Mouse (Mus musculus): ENCODE data around the gene Atf7ip. TPM values are rescaled to one million over a fixed set of nuclear protein-coding genes. Genes with fewer than 3 reads are reported as not detected.

Atf7ip gene
- polyA plus RNA-seq, 1 experiment from 2014 or later, result 41.2 TPM

DNA sequence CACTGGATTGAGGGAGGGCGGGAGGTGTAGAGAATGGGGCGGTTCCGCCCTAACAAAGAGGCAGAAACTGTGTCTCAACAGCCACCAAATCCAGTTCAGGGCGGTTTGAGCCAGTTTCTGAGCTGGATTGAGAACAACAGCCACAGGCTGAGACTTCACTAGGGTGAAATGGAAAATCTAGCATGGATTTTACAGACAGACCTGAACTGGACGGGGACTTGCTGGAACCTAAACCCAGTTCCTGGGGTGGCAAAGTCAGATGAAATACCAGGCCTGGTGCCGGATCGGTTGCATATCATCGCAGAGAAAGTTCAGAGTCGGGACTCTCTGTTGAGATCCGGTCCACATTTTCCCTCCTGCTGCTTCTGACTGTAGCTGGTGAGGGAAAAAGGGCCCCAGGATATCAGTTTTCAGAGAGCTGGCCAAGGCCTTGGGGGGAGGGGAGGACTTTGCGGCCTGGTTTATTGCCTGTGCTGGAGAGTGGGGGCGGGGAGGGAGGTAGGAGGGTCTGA is 37.5 kb upstream of the Atf7ip start:
- H3K4me3 ChIP-seq (ENCODE audit: low read length), result no peak overlapping the region
- ATAC-seq (ENCODE audit: low read depth), result peak; percentile 84
- H3K4me2 ChIP-seq (ENCODE audit: low read depth, low read length), result no peak overlapping the region
- H3K27me3 ChIP-seq (ENCODE audit: control insufficient read depth, insufficient read depth, low read depth, low read length), result no peaks in the 10 kb centered on the region
- H3K27ac ChIP-seq (ENCODE audit: low read length), result peak overlapping the region; percentile 99
- under 1% methylated on average over 12 of the region's 12 CpGs for WGBS
- no peak overlapping the region for H3K9ac ChIP-seq (ENCODE audit: low read length)
- no peaks in the 10 kb centered on the region for H3K36me3 ChIP-seq (ENCODE audit: control insufficient read depth, insufficient read depth, low read length)
- no peaks in the 10 kb centered on the region for H3K9me3 ChIP-seq (ENCODE audit: control insufficient read depth, low read length)
- peaks cover 61% of the 10 kb centered on the region for H3K4me1 ChIP-seq (replicated peaks; ENCODE audit: control insufficient read depth, insufficient read depth, low read length)

DNA sequence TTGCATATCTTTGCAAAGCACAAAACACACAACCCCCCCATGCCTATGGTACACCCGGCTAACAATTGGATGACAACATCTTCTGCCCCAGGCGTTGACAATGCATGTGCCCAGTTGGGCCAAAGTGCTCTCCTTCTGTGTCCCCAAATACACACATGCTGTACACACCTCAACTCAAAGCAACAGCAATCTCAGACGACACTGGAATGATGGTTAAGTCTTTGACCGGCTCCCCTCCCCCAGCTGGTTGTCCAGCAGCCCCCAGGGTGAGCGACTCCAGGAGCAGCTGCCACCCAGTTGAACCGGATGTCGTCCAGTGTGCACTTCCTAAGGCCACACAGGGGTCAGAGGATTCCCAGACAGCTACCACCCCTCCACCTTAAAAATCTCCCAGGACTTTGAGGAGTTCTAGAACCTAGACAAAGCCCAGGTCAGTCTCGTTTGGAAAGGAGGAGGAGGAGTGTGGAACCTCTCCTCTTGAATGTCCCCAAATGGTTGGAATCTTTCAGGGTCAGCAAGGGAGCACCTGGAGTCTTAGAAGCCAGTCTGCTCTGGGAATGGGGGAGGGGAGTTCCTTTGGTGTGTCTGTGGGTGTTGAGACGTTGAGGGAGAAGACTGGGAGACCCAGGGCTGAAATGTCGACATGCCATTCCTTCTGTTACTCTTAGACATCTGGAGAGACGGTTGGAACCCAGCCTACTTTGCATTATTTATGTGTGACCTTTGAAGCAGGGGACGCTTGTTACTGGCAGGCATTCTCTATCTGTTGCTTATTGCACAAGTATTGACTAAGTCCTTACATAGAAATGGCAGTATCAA is 36.8 kb upstream of the Atf7ip start:
- no peaks in the 10 kb centered on the region for H3K27me3 ChIP-seq (ENCODE audit: control insufficient read depth, insufficient read depth, low read depth, low read length)
- H3K4me1 ChIP-seq (replicated peaks; ENCODE audit: control insufficient read depth, insufficient read depth, low read length), result peaks cover 57% of the 10 kb centered on the region
- H3K9ac ChIP-seq (ENCODE audit: low read length), result peak overlapping the region; percentile 4; the same call in 1 of the 2 replicates
- H3K27ac ChIP-seq (ENCODE audit: low read length), result peak overlapping the region; percentile 99
- WGBS, result 14% methylated on average over 12 of the region's 12 CpGs
- peak; percentile 12 for ATAC-seq (ENCODE audit: low read depth)
- H3K36me3 ChIP-seq (ENCODE audit: control insufficient read depth, insufficient read depth, low read length), result no peaks in the 10 kb centered on the region
- peak overlapping the region; percentile 7; the same call in 1 of the 2 replicates for H3K4me2 ChIP-seq (ENCODE audit: low read depth, low read length)
- no peaks in the 10 kb centered on the region for H3K9me3 ChIP-seq (ENCODE audit: control insufficient read depth, low read length)
- no peak overlapping the region for H3K4me3 ChIP-seq (ENCODE audit: low read length)

DNA sequence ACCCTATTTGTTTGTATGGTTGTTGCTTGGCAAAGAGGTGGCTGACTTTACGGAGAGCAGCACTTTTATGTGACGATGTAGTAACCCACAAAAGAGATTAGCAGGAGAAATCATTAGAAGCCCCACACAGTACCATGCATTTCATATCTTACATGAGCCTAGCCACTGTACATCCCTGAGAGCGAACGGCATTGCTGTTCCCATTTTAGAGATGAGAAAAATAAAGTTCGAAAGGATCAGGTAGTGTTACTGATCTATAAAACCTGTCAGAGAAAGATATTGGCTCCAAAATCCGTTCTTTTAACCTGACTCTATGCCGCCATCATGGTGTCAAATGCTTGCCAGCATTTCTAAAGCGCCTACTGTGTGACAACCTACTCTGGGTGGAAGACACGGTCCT is 36.2 kb upstream of the Atf7ip start:
- H3K27ac ChIP-seq (ENCODE audit: low read length), result peak overlapping the region; percentile 99
- H3K9ac ChIP-seq (ENCODE audit: low read length), result 0 out of 2 replicates have a peak overlapping the region, but pooled peaks have one; percentile 19
- ATAC-seq (ENCODE audit: low read depth), result no peak
- no peaks in the 10 kb centered on the region for H3K9me3 ChIP-seq (ENCODE audit: control insufficient read depth, low read length)
- peaks cover 52% of the 10 kb centered on the region for H3K4me1 ChIP-seq (replicated peaks; ENCODE audit: control insufficient read depth, insufficient read depth, low read length)
- H3K4me2 ChIP-seq (ENCODE audit: low read depth, low read length), result no peak overlapping the region; the same call in 1 of the 2 replicates
- no peak overlapping the region for H3K4me3 ChIP-seq (ENCODE audit: low read length)
- WGBS, result 75% methylated on average over 9 of the region's 9 CpGs
- no peaks in the 10 kb centered on the region for H3K36me3 ChIP-seq (ENCODE audit: control insufficient read depth, insufficient read depth, low read length)
- H3K27me3 ChIP-seq (ENCODE audit: control insufficient read depth, insufficient read depth, low read depth, low read length), result no peaks in the 10 kb centered on the region

DNA sequence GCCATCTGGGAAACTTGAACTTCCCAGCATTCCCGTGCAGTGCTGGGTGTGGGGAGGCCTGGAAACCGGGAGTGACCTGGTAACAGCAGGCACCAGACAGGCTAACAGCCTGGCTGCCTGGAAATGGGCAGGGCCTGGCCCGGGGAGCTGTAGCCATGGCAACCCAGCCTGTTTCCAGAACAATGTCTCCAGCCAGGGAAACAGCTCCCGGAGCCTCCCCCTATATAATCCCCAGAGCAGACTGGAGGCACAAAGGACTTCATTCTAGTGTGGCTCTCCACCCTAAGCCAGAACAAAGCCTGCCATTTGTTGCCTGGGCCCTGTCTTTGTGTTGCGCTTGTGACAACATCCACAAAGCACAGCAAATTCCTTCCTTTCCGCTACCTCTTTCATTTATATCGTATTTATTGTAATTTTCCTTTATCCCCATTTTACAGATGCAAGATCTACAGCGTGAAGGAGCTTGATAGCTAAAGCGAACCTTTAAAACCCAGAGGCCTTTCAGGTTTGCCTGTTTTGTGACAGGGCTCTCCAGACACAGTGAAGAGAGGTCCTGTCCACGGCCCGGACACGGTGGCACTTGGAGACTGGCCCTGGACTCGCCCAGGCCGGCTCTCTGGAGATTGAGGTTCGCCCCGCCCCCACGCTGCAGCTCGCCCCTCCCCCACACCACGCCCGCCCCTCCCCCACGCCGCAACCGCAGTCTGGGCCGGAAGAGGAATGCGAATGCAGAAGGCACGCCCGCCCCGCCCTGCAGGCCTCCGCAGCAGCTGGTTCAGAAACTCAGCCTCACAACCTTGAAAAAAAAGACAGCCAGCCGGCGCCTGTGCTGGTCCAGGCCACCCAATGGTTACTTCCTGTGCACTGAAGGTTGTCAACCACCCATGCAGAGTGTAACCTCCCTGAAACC is 35.4 kb upstream of the Atf7ip start:
- H3K36me3 ChIP-seq (ENCODE audit: control insufficient read depth, insufficient read depth, low read length), result no peaks in the 10 kb centered on the region
- H3K9me3 ChIP-seq (ENCODE audit: control insufficient read depth, low read length), result no peaks in the 10 kb centered on the region
- peaks cover 52% of the 10 kb centered on the region for H3K4me1 ChIP-seq (replicated peaks; ENCODE audit: control insufficient read depth, insufficient read depth, low read length)
- H3K4me2 ChIP-seq (ENCODE audit: low read depth, low read length), result peak overlapping the region; percentile 38
- peak; percentile 67 for ATAC-seq (ENCODE audit: low read depth)
- no peaks in the 10 kb centered on the region for H3K27me3 ChIP-seq (ENCODE audit: control insufficient read depth, insufficient read depth, low read depth, low read length)
- WGBS, result 7% methylated on average over 31 of the region's 31 CpGs
- peak overlapping the region; percentile 45; the same call in 1 of the 2 replicates for H3K9ac ChIP-seq (ENCODE audit: low read length)
- no peak overlapping the region for H3K4me3 ChIP-seq (ENCODE audit: low read length)
- peak overlapping the region; percentile 99 for H3K27ac ChIP-seq (ENCODE audit: low read length)

DNA sequence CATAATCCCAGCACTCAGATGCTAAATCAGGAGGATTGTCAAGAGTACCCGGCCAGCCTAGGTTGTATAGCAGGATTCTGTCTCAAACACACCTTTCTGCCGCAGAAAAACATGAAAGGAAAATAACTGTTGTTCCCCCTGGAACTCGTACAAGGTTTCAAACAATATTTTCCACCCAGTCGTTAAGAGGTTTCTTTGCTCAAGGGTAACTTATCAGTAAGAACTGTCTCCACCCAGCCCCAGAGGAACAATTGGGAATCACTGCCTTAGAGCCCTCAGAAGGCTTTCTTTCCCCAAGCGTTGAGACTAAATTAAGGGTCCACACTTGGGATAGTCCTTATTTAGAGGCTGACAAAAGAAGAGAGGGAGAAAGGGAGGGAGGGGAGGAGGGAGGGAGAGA is 34.4 kb upstream of the Atf7ip start:
- WGBS, result 25% methylated on average over 5 of the region's 5 CpGs
- H3K9ac ChIP-seq (ENCODE audit: low read length), result no peak overlapping the region; the same call in 1 of the 2 replicates
- peak overlapping the region; percentile 99 for H3K27ac ChIP-seq (ENCODE audit: low read length)
- no peak overlapping the region for H3K4me3 ChIP-seq (ENCODE audit: low read length)
- H3K4me1 ChIP-seq (replicated peaks; ENCODE audit: control insufficient read depth, insufficient read depth, low read length), result peaks cover 42% of the 10 kb centered on the region
- no peaks in the 10 kb centered on the region for H3K9me3 ChIP-seq (ENCODE audit: control insufficient read depth, low read length)
- H3K27me3 ChIP-seq (ENCODE audit: control insufficient read depth, insufficient read depth, low read depth, low read length), result no peaks in the 10 kb centered on the region
- no peaks in the 10 kb centered on the region for H3K36me3 ChIP-seq (ENCODE audit: control insufficient read depth, insufficient read depth, low read length)
- no peak for ATAC-seq (ENCODE audit: low read depth)
- H3K4me2 ChIP-seq (ENCODE audit: low read depth, low read length), result no peak overlapping the region

DNA sequence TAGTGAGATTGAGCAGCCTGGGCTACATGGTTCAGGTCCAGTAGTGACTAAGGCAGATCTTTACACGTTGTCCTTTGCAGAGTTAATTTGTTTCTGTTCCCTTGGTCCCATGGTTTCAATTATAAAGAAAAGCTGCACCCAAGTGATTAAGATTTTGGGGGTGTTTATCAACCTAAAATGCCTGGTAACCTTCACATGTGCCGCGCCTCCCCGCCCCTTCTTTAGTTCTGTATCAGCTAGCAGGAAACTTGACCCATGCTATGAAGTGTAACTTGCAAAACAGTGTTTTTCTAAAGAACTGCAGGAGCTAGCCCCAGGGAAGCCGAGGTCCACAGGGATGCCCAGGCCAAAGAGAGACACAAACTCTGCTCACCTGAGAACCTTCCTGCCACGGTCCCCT is 33.2 kb upstream of the Atf7ip start:
- H3K4me1 ChIP-seq (replicated peaks; ENCODE audit: control insufficient read depth, insufficient read depth, low read length), result peaks cover 31% of the 10 kb centered on the region
- 80% methylated on average over 6 of the region's 6 CpGs for WGBS
- H3K4me3 ChIP-seq (ENCODE audit: low read length), result no peak overlapping the region

DNA sequence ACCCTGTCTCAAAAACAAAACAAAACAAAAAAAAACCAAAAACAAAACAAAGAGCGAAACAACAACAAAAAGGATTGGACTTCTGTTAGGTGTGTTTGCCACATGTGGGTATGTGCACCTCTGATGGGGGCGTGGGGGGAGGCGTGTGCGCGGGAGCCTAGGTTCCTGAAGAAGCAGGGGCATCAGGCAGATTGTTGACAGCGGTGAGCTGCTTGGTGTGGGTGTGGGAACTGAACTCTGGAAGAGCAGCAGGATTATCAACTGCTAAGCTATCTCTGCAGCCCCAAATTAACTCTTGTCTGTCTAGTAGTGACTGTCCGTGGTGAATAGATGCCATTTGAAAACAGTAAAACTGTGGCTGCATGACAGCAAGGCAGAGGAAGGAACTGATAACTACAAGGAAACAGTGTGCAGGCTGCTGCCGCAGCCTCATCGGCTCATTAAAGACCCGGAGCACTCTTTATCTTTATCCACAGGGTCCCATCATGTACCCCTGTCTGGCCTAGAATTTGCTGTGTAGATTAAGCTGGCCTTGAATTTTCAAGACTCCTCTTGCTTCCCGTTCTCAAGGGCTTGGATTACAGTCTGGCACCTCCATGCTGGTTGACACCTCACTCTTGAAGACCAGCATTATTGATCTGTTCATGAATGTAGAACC is 32.4 kb upstream of the Atf7ip start:
- WGBS, result 73% methylated on average over 11 of the region's 11 CpGs
- Histone ChIP-seq H3K4me2 (ENCODE audit: low read depth, low read length) (no peak overlapping the region), H3K27ac (ENCODE audit: low read length) (no peak overlapping the region), H3K27me3 (ENCODE audit: control insufficient read depth, insufficient read depth, low read depth, low read length) (no peaks in the 10 kb centered on the region), H3K9me3 (ENCODE audit: control insufficient read depth, low read length) (no peaks in the 10 kb centered on the region), H3K4me1 (replicated peaks; ENCODE audit: control insufficient read depth, insufficient read depth, low read length) (peaks cover 28% of the 10 kb centered on the region), H3K4me3 (ENCODE audit: low read length) (no peak overlapping the region), H3K9ac (ENCODE audit: low read length) (no peak overlapping the region), H3K36me3 (ENCODE audit: control insufficient read depth, insufficient read depth, low read length) (no peaks in the 10 kb centered on the region)
- no peak for ATAC-seq (ENCODE audit: low read depth)

More for the DNA sequence above, 33.2 kb upstream of the Atf7ip start:
- H3K27ac ChIP-seq (ENCODE audit: low read length), result no peak overlapping the region
- H3K27me3 ChIP-seq (ENCODE audit: control insufficient read depth, insufficient read depth, low read depth, low read length), result no peaks in the 10 kb centered on the region
- no peaks in the 10 kb centered on the region for H3K36me3 ChIP-seq (ENCODE audit: control insufficient read depth, insufficient read depth, low read length)
- ATAC-seq (ENCODE audit: low read depth), result no peak
- H3K4me2 ChIP-seq (ENCODE audit: low read depth, low read length), result no peak overlapping the region
- H3K9ac ChIP-seq (ENCODE audit: low read length), result no peak overlapping the region
- no peaks in the 10 kb centered on the region for H3K9me3 ChIP-seq (ENCODE audit: control insufficient read depth, low read length)

DNA sequence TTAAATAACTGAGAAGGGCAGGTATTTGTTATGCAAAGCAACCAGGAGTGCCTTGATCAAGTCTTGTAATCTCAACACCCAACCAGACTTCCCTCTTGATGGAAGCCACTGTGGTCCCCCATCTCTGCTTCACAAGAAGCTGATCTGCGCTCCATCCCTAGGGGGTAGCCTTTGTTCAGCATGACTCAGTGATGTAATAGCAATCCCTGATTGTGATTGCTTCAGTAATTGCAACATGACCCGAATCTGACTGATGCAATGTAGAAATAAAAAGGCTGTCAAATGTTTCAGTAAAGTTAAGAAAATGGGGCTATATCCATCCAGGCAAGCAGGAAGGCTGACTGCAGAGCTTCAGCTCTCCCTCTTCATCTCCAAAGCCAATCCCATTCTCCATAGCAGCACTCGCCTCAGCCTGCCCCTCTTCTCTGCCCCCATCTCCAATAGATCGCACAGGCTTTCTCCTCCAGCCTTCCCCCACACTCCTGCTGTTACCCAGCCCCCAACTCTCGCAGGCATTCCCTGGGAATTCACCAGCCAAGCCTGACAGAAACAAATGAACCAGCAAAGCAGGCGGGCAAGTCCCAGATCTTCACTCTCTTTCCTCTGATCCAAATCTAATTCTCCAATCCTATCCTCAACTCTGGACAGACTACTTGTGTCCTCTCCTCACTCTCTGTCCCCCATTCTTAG is 30.7 kb upstream of the Atf7ip start:
- 43% methylated on average over 6 of the region's 6 CpGs for WGBS
- Histone ChIP-seq H3K27me3 (ENCODE audit: control insufficient read depth, insufficient read depth, low read depth, low read length) (no peaks in the 10 kb centered on the region), H3K36me3 (ENCODE audit: control insufficient read depth, insufficient read depth, low read length) (no peaks in the 10 kb centered on the region), H3K9me3 (ENCODE audit: control insufficient read depth, low read length) (no peaks in the 10 kb centered on the region), H3K27ac (ENCODE audit: low read length) (no peak overlapping the region), H3K4me3 (ENCODE audit: low read length) (no peak overlapping the region), H3K4me2 (ENCODE audit: low read depth, low read length) (no peak overlapping the region), H3K9ac (ENCODE audit: low read length) (no peak overlapping the region), H3K4me1 (replicated peaks; ENCODE audit: control insufficient read depth, insufficient read depth, low read length) (peaks cover 13% of the 10 kb centered on the region)
- ATAC-seq (ENCODE audit: low read depth), result no peak

Measured in lung, embryonic 16.5 days (tissue).